ENCODE assay signal across 8 mouse cellular contexts in genomic region chr12:73462091-73462490, GRCm38 (mm10).
DNase-seq lines count a peak whose midpoint lies in the region; ATAC-seq lines count a peak whose summit lies in the region.

No protein-coding gene starts in this region.

- peaks cover 47% of the 10 kb centered on the region for H3K4me1 ChIP-seq in embryonic facial prominence, embryonic 13.5 days
- peaks cover 20% of the 10 kb centered on the region for H3K4me1 ChIP-seq in limb, embryonic 15.5 days

- intact Hi-C loops in heart, postnatal 10 days (cut with DNase I): no loop called here

- H3K4me2 ChIP-seq in embryonic facial prominence, embryonic 13.5 days: no peak overlapping the region
- no peak overlapping the region for H3K4me2 ChIP-seq in limb, embryonic 15.5 days

- 49% methylated on average over 5 of the region's 5 CpGs for WGBS in embryonic facial prominence, embryonic 13.5 days
- WGBS in limb, embryonic 15.5 days: 62% methylated on average over 5 of the region's 5 CpGs

- peak overlapping the region; percentile 39; the same call in 1 of the 2 replicates for H3K27ac ChIP-seq in embryonic facial prominence, embryonic 13.5 days
- peak overlapping the region; percentile 73 for H3K27ac ChIP-seq in limb, embryonic 15.5 days

- H3K4me3 ChIP-seq in embryonic facial prominence, embryonic 13.5 days: no peak overlapping the region
- no peak overlapping the region for H3K4me3 ChIP-seq in limb, embryonic 15.5 days

- peak; percentile 56; the same call in 1 of the 2 replicates for ATAC-seq in embryonic facial prominence, embryonic 13.5 days (ENCODE audit: insufficient number of reproducible peaks, insufficient read depth, low FRiP score, low TSS enrichment, low read depth)
- peak; percentile 74; the same call in 1 of the 2 replicates for ATAC-seq in limb, embryonic 15.5 days (ENCODE audit: insufficient number of reproducible peaks, low FRiP score, low TSS enrichment, low read depth)
- ATAC-seq in erythroid progenitor cell, adult 5-6 weeks (replicated peaks; ENCODE audit: low FRiP score, poor library complexity, severe bottlenecking): no peak

- no peaks in the 10 kb centered on the region for H3K27me3 ChIP-seq in embryonic facial prominence, embryonic 13.5 days
- H3K27me3 ChIP-seq in limb, embryonic 15.5 days: no peaks in the 10 kb centered on the region

- no peaks in the 10 kb centered on the region for H3K36me3 ChIP-seq in embryonic facial prominence, embryonic 13.5 days
- H3K36me3 ChIP-seq in limb, embryonic 15.5 days: no peaks in the 10 kb centered on the region

- H3K9ac ChIP-seq in embryonic facial prominence, embryonic 13.5 days: no peak overlapping the region
- H3K9ac ChIP-seq in limb, embryonic 15.5 days: no peak overlapping the region

- DNase-seq in embryo, embryonic 10.5 days (ENCODE audit: low spot score): peak; percentile 27
- DNase-seq in embryo, embryonic 9.5 days (ENCODE audit: extremely low spot score): no peak
- DNase-seq in 3T3-L1 (ENCODE audit: low read depth, low spot score): peak; percentile 16
- DNase-seq in heart, postnatal 10 days: peak; percentile 81 to 85
- no peak for DNase-seq in spleen, postnatal 4 days (ENCODE audit: low spot score in 2 of 2)

- H3K9me3 ChIP-seq in embryonic facial prominence, embryonic 13.5 days: no peaks in the 10 kb centered on the region
- no peaks in the 10 kb centered on the region for H3K9me3 ChIP-seq in limb, embryonic 15.5 days

Comparison
In these comparisons a context has a peak if more than half of its experiments do, and no peak if none do; other contexts are left out.
1. DNase-seq: peak in embryo, embryonic 10.5 days (single experiment), 3T3-L1 (single experiment) and heart, postnatal 10 days (2 of 2); none in embryo, embryonic 9.5 days (single experiment) and spleen, postnatal 4 days (0 of 2).